Mouse (Mus musculus): Measurements from ENCODE around the gene Hist1h3h. TPM values are rescaled to one million over a fixed set of nuclear protein-coding genes. Genes with fewer than 3 reads are reported as not detected.
"Not testable (repeated sequence)": the region's sequence is repeated elsewhere in the genome, so short reads cannot be mapped to it uniquely, and the experiment has no call there.

Hist1h3h gene
- polyA plus RNA-seq, 1 experiment = not detected

DNA sequence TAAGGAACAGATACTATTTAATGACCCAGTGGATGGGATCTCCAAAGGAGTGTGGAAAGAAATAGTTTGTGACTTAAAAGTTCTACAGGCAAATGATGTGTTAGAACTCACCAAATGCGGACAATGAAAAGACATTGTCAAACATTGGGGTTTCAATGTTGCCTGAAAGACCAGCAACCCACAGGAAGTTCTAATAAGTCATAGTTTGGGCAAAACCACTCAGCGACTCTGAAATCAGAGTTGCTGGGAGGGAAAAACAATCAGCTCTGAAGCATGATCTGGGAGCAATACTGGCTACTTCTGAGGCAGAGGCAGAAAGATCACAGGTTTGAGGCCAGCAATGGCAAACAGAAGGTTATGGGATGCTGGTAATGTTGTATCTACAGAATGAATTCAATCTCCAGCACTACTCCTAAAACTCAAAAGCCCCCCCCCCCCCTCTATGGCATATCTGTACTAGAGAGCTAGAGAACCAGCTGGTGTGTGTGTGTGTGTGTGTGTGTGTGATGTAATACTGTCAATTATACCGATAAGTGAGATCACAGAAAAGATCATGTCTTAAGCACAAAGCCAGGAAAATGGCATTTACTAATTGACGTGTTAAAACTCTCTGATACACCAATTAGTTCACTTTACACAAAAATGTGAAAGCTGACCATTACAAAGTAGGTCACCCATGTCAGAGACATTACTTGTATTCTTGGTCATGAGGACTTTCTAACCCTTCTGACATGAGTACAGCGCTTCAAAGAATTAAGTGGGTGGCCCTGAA lies 32.1 kb downstream of the Hist1h3h start:
- H3K27ac ChIP-seq (ENCODE audit: insufficient read depth, low read depth, low read length) = no peak overlapping the region
- 6% methylated on average over 5 of the region's 5 CpGs for WGBS

GRCm38 (mm10) chr13:21750159-21751017 lies 32.9 kb downstream of the Hist1h3h start, which contains the start of gene Hist1h4k:
Hist1h4k (minus strand) TSS chr13:21750505.
- WGBS = under 1% methylated on average over 49 of the region's 56 CpGs
- TF ChIP-seq POLR2A (IDR thresholded peaks at IDR 0.05; ENCODE audit: insufficient read depth, low read depth, low read length) = peak; percentile 81
- H3K27ac ChIP-seq (ENCODE audit: insufficient read depth, low read depth, low read length); H3K4me1 ChIP-seq (ENCODE audit: control insufficient read depth, insufficient read depth, low read length): not testable (repeated sequence)
- H3K4me3 ChIP-seq (ENCODE audit: insufficient read depth, low read depth, low read length) = peak within 1 kb of the TSS; percentile 56

More for the DNA sequence above, 32.1 kb downstream of the Hist1h3h start:
- peaks cover 5% of the 10 kb centered on the region; the same call in 1 of the 2 replicates for H3K4me1 ChIP-seq (ENCODE audit: control insufficient read depth, insufficient read depth, low read length)
- no peak for TF ChIP-seq POLR2A (IDR thresholded peaks at IDR 0.05; ENCODE audit: insufficient read depth, low read depth, low read length)
- TF ChIP-seq CTCF (IDR thresholded peaks at IDR 0.05; ENCODE audit: insufficient read depth, low read depth, low read length) = no peak
- H3K4me3 ChIP-seq (ENCODE audit: insufficient read depth, low read depth, low read length) = peak overlapping the region; percentile 56

DNA sequence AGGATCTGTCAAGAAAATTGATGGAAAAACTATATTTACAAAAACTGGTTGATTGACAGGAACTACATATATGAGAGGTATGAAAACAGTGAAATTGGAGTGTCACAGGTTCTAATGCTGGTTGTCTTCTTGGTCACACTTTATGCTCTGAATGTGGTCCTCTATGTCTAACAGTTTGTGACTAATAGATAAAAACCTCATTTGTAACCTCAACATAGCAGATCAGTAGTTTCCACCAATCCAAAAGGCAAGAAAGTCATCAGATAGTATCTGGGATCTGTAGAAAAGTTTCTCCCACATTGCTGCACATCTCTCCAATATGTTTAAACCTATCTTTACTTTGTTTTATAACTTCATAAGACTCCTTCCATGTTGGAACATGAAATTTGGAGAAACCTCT lies 34.0 kb downstream of the Hist1h3h start:
- Histone ChIP-seq H3K4me1 (ENCODE audit: control insufficient read depth, insufficient read depth, low read length) (peaks cover 5% of the 10 kb centered on the region; the same call in 1 of the 2 replicates), H3K4me3 (ENCODE audit: insufficient read depth, low read depth, low read length) (no peak overlapping the region), H3K27ac (ENCODE audit: insufficient read depth, low read depth, low read length) (no peak overlapping the region)
- no peak for TF ChIP-seq CTCF (IDR thresholded peaks at IDR 0.05; ENCODE audit: insufficient read depth, low read depth, low read length)
- no peak for TF ChIP-seq POLR2A (IDR thresholded peaks at IDR 0.05; ENCODE audit: insufficient read depth, low read depth, low read length)

GRCm38 (mm10) chr13:21751827-21752226 lies 34.4 kb downstream of the Hist1h3h start:
- H3K4me1 ChIP-seq (ENCODE audit: control insufficient read depth, insufficient read depth, low read length) = peaks cover 5% of the 10 kb centered on the region; the same call in 1 of the 2 replicates
- TF ChIP-seq CTCF (IDR thresholded peaks at IDR 0.05; ENCODE audit: insufficient read depth, low read depth, low read length) = no peak
- TF ChIP-seq POLR2A (IDR thresholded peaks at IDR 0.05; ENCODE audit: insufficient read depth, low read depth, low read length) = no peak
- H3K4me3 ChIP-seq (ENCODE audit: insufficient read depth, low read depth, low read length) = no peak overlapping the region
- no peak overlapping the region for H3K27ac ChIP-seq (ENCODE audit: insufficient read depth, low read depth, low read length)
- WGBS = 67% methylated on average over 3 of the region's 3 CpGs

- no peak for TF ChIP-seq CTCF (IDR thresholded peaks at IDR 0.05; ENCODE audit: insufficient read depth, low read depth, low read length)
- TF ChIP-seq POLR2A (IDR thresholded peaks at IDR 0.05; ENCODE audit: insufficient read depth, low read depth, low read length) = no peak
Measured at GRCm38 (mm10) chr13:21752356-21752755, 34.9 kb downstream of the Hist1h3h start.

DNA sequence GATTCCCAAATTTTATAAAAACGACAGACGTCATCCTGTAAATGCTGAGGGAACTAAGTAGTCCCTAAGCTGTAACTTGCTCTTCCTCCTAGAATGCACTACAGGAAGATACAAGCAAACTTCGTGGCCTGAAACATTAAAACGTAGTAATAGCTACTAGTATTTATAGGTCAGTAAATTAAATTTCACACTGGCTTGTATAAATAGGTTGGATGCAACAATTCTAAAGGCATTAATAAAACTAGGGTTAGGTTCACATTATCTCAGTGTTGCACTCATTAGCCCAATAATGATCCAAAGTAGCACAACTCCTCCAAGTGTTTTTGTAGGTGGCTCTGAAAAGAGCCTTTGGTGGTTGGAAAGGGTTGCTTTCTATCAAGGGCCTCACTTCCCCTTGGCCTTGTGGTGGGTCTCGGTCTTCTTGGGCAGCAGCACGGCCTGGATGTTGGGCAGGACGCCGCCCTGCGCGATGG lies 35.6 kb downstream of the Hist1h3h start:
- peaks cover 2% of the 10 kb centered on the region; the same call in 1 of the 2 replicates for H3K4me1 ChIP-seq (ENCODE audit: control insufficient read depth, insufficient read depth, low read length)
- whole genome bisulfite sequencing = 5% methylated on average over 10 of the region's 10 CpGs
- TF ChIP-seq POLR2A (IDR thresholded peaks at IDR 0.05; ENCODE audit: insufficient read depth, low read depth, low read length) (no peak), CTCF (IDR thresholded peaks at IDR 0.05; ENCODE audit: insufficient read depth, low read depth, low read length) (no peak)
- H3K27ac ChIP-seq (ENCODE audit: insufficient read depth, low read depth, low read length) = peak overlapping the region; percentile 93
- H3K4me3 ChIP-seq (ENCODE audit: insufficient read depth, low read depth, low read length) = peak overlapping the region; percentile 64

More at GRCm38 (mm10) chr13:21752356-21752755, 34.9 kb downstream of the Hist1h3h start:
- Histone ChIP-seq H3K4me3 (ENCODE audit: insufficient read depth, low read depth, low read length) (no peak overlapping the region), H3K4me1 (ENCODE audit: control insufficient read depth, insufficient read depth, low read length) (peaks cover 4% of the 10 kb centered on the region; the same call in 1 of the 2 replicates), H3K27ac (ENCODE audit: insufficient read depth, low read depth, low read length) (0 out of 2 replicates have a peak overlapping the region, but pooled peaks have one; percentile 37)
- WGBS = 45% methylated on average over 3 of the region's 3 CpGs

GRCm38 (mm10) chr13:21753524-21754285 lies 36.2 kb downstream of the Hist1h3h start, which contains the start of the genes Hist1h2ak and Hist1h2bn:
Hist1h2ak (minus strand) TSS chr13:21753827.
Hist1h2bn (plus strand) TSS chr13:21754123.
- Histone ChIP-seq H3K4me3 (ENCODE audit: insufficient read depth, low read depth, low read length) (peak within 1 kb of the TSS; percentile 71), H3K27ac (ENCODE audit: insufficient read depth, low read depth, low read length) (peak within 1 kb of the TSS; percentile 93)
- H3K4me1 ChIP-seq (ENCODE audit: control insufficient read depth, insufficient read depth, low read length) = not testable (repeated sequence)
- peak; percentile 49 for TF ChIP-seq POLR2A (IDR thresholded peaks at IDR 0.05; ENCODE audit: insufficient read depth, low read depth, low read length)
- WGBS = under 1% methylated on average over 46 of the region's 50 CpGs

DNA sequence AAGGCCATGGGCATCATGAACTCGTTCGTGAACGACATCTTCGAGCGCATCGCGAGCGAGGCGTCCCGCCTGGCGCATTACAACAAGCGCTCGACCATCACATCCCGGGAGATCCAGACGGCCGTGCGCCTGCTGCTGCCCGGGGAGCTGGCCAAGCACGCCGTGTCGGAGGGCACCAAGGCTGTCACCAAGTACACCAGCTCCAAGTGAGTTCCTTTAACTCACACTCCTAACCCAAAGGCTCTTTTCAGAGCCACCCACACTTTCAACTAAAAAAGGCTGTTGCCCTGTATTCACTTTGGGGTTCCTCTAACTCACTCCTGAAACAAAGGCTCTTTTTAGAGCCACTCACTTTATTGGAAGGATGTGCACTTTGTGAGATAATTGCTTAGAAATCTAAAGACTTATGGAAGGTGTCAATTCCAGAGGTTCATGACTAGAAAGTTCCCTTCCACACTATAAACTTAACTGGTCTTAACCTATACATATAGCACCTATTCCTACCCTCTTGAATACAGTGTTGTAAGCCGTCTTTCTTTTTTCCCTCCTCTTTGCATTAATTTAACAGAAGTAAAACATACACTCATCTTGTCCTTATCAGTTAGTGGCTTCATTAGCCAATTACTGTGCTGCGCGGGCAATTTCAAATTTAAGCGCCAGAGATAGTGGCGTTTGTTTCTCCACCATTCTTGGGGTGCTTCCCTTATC lies 37.0 kb downstream of the Hist1h3h start:
- not testable (repeated sequence) for H3K27ac ChIP-seq (ENCODE audit: insufficient read depth, low read depth, low read length); H3K4me1 ChIP-seq (ENCODE audit: control insufficient read depth, insufficient read depth, low read length)
- WGBS = under 1% methylated on average over 23 of the region's 26 CpGs
- H3K4me3 ChIP-seq (ENCODE audit: insufficient read depth, low read depth, low read length) = peak overlapping the region; percentile 71

Data from olfactory bulb, adult 2 months (tissue).